Mouse (Mus musculus) embryonic facial prominence, embryonic 10.5 days (tissue): ENCODE data around the gene Etfdh. TPM values are rescaled to one million over a fixed set of nuclear protein-coding genes. Genes with fewer than 3 reads are reported as not detected.

ENCODE experiments used
- DNase-seq: peaks from one replicate; pipeline ENCODE4 v3.0.0-alpha.2; 2017; ENCODE audit warnings: low spot score
- H3K27ac ChIP-seq: fragments of 300-500 bp; sonication (generic); replicated peaks from 2 replicates; pipeline ENCODE4 v1.5.1; 2016; ENCODE audit warnings: mild to moderate bottlenecking
- H3K27me3 ChIP-seq: fragments of 300-500 bp; sonication (generic); replicated peaks from 2 replicates; pipeline ENCODE4 v1.6.1; 2016; ENCODE audit warnings: low read depth, mild to moderate bottlenecking; ENCODE audit not compliant: poor library complexity, severe bottlenecking
- H3K36me3 ChIP-seq: fragments of 300-500 bp; sonication (generic); replicated peaks from 2 replicates; pipeline ENCODE4 v1.6.1; 2016; ENCODE audit warnings: mild to moderate bottlenecking, moderate library complexity
- H3K4me1 ChIP-seq: fragments of 300-500 bp; sonication (generic); 2 replicates; pipeline ENCODE4 v1.6.1; 2016
- H3K4me3 ChIP-seq: fragments of 300-500 bp; sonication (generic); 2 replicates; pipeline ENCODE4 v1.5.1; 2016; ENCODE audit warnings: mild to moderate bottlenecking, moderate library complexity
- H3K9me3 ChIP-seq: fragments of 300-500 bp; sonication (generic); 2 replicates; pipeline ENCODE4 v1.6.1; 2016; ENCODE audit warnings: mild to moderate bottlenecking
- WGBS: fragments of 180-500 bp; shearing (Covaris S2); methylation state at CpG from one replicate; pipeline ENCODE4 v1.1.7; 2016; 5-methylcytosine and 5-hydroxymethylcytosine counted together
- polyA plus RNA-seq: library from polyadenylated mRNA; unstranded; fragments of >200 nt; fragmentation: Nextera tagmentation; extraction: Ambion mirVana; gene quantifications from 2 replicates; pipeline ENCODE4 v1.2.1, GENCODE M21; 2016

Gene Etfdh
- polyA plus RNA-seq, 1 experiment from 2014 or later, result 48.4 TPM

DNA sequence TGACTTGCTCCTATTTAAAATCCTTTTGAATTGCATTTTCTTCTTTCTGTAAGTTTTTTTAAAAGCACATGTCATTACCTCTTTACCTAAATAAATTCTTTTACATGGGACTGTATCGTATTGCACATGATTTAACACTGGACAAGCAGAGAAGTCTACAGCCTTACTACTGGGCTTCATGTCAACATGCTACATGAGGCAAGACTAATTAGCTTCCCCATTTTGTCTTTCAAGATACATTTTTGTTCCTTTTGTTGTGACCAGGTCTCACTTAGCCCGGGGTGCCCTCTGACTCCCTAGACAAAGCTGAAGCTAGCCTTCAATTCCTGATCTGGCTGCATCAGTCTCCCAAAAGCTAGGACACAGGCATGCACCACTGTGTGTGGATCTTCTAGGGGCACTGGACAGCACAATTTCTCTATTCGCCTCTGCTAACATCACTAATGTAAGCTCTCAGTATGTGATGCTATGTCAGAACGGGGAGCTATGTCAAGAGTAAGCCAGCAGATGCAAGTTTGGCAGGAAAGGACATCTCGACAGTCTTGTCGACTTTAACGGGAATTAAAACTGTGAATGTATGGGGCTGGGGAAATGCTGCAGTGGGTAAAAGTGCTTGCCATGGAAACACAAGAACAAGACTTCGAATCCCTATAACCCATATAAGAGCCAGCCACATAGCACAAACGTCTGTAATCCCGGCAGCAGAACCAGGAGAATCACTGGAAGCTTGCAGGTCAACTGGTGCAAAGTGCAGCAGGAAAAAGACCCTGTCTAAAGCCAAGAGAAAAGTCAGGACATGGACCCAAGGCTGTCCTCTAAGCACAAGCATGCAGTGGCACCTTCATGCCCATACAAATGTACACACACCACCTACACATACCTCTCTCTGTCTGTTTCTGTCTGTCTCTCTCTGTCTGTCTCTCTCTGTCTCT, 67.2 kb downstream of the Etfdh start:
- Histone ChIP-seq H3K36me3 (no peaks in the 10 kb centered on the region), H3K27ac (no peak overlapping the region), H3K9me3 (no peaks in the 10 kb centered on the region), H3K4me1 (peaks cover 9% of the 10 kb centered on the region), H3K4me3 (no peak overlapping the region), H3K27me3 (no peaks in the 10 kb centered on the region)
- WGBS, result 92% methylated on average over 10 of the region's 10 CpGs
- no peak for DNase-seq

DNA sequence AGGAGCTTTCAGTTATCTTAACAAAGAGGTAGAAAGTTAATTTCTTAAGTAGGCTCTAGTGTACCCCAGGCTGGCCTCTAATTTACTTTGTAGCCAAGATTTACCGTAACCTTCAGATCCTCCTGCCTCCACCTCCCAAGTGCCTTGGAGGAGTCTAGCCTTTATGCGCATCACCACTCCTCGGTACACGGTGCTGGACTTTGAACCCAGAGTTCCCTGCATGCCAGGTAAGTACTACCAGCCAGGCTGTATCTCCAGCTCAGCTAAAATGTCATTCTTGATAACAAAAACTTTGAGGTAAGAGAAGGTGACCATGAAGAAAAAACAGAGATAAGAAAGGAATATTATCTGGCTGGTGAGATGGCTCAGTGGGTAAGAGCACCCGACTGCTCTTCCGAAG, 68.7 kb downstream of the Etfdh start:
- WGBS, result 97% methylated on average over 6 of the region's 6 CpGs
- Histone ChIP-seq H3K27me3 (no peaks in the 10 kb centered on the region), H3K36me3 (no peaks in the 10 kb centered on the region), H3K27ac (no peak overlapping the region), H3K4me3 (no peak overlapping the region), H3K4me1 (no peaks in the 10 kb centered on the region), H3K9me3 (no peaks in the 10 kb centered on the region)
- DNase-seq, result no peak

DNA sequence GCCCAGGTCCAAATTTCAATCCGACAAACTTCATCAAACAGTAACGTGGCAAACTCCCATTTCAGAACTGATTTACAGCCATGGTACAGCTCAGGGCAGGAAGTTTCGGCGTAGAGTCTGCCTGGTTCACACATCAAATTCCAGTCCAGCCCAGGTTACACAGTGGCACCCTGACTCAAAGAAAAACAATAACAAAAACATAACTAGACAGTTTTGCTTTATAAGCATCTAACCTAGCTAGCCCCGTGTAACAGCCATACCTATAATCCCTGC, 69.6 kb downstream of the Etfdh start:
- Histone ChIP-seq H3K4me1 (no peaks in the 10 kb centered on the region), H3K27me3 (no peaks in the 10 kb centered on the region), H3K4me3 (no peak overlapping the region), H3K27ac (no peak overlapping the region), H3K36me3 (no peaks in the 10 kb centered on the region), H3K9me3 (no peaks in the 10 kb centered on the region)
- no peak for DNase-seq
- 91% methylated on average over 5 of the region's 5 CpGs for WGBS

DNA sequence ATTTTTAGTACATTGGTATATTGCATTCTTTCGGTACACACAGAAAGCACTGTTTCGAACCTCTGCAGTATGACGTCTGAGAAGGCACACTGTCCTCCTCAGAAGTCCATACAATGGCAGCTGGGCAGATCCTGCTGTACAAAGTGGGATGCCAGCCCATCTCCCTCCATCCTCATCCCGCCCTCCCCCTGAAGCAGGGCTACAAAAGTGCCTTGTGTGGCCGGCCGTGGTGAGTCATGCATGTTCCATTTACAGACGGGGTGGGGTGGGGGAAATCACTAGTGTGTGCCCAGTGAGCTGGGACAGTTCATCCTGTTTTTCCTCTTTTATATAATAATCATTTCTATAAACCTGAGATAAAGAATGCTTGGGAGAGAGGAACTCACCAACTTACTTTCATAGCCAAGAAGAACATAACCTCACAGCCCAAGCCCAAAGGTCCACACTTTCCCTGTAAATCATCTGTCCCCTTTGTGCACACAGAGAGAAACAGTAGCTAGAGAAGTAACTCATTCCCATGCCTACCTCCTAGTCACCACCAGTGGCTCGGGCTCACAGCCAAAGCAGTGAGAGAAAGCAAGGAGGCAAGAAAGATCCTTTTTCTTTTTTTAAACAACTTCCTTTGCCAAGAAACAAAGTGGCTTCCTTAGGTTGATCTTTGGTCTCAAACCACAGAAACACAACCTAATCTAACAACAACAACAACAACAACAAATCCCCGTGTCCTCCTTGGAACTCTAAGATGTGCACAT, 70.1 kb downstream of the Etfdh start:
- DNase-seq, result no peak
- 82% methylated on average over 9 of the region's 9 CpGs for WGBS
- H3K27ac ChIP-seq, result no peak overlapping the region

DNA sequence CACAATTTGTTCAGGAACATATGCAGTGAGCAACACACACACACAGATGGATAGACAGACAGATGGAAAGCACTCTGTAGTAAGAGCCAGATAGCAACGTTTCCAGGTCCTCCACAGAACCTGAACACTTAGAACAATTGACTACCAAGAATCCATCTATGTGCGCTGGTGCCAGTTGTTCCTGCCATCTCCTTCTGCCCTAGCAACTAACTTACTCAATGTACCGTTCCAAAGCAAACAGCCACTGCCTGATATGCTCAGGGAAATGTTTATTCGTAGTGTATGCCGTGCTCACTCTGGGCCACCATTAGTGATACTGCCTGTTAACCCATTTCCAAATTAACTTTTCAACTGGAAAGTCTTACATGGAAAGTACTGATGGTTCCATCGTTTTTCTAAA, 74.2 kb downstream of the Etfdh start:
- Histone ChIP-seq H3K36me3 (0 out of 2 replicates have a peak, but pooled peaks cover 3% of the 10 kb centered on the region), H3K9me3 (no peaks in the 10 kb centered on the region), H3K4me1 (no peaks in the 10 kb centered on the region), H3K27ac (no peak overlapping the region), H3K4me3 (no peak overlapping the region), H3K27me3 (no peaks in the 10 kb centered on the region)
- 90% methylated on average over 6 of the region's 6 CpGs for WGBS
- DNase-seq, result no peak

More for the DNA sequence above, 70.1 kb downstream of the Etfdh start:
- H3K36me3 ChIP-seq, result no peaks in the 10 kb centered on the region
- no peak overlapping the region for H3K4me3 ChIP-seq
- H3K4me1 ChIP-seq, result no peaks in the 10 kb centered on the region
- no peaks in the 10 kb centered on the region for H3K27me3 ChIP-seq
- H3K9me3 ChIP-seq, result no peaks in the 10 kb centered on the region

Other genes starting within 250 kb of the Etfdh start
- 5.1 and 5.4 TPM in 2 replicates for gene Fnip2, start 61.7 kb downstream of the Etfdh start, polyA plus RNA-seq
- gene Ppid, start 38.2 kb downstream of the Etfdh start, polyA plus RNA-seq, result 228 and 238 TPM in 2 replicates
- 33.0 and 34.4 TPM in 2 replicates for gene 4930579G24Rik, start 421 bp downstream of the Etfdh start, polyA plus RNA-seq
- gene Rxfp1, start 108.4 kb upstream of the Etfdh start, polyA plus RNA-seq, result 0.04 and 0.15 TPM in 2 replicates
- gene Tmem144, start 223.3 kb upstream of the Etfdh start, polyA plus RNA-seq, result 3.7 and 3.9 TPM in 2 replicates